Comparison of ENCODE assay signal across 12 mouse cellular contexts in genomic region chr10:63313726-63314125, GRCm38 (mm10).
"Had no signal": no experiment of that assay in that cellular context is flagged by ENCODE, and none has a peak within 500 bp of the region (broad histone marks: within the 10 kb centered on the region; RNA-seq: fewer than 3 reads in every experiment).

No protein-coding gene starts in this region.

- H3K9me3 ChIP-seq: limb, embryonic 13.5 days; midbrain, embryonic 12.5 days; neural tube, embryonic 15.5 days had no signal

- DNase-seq: left cerebral cortex, postnatal 4 days; lung, adult 18-20 months; right cerebral cortex, adult 18-20 months; right cerebral cortex, postnatal 25 days; thymus, postnatal 4 days had no signal

- H3K4me2 ChIP-seq: limb, embryonic 13.5 days; midbrain, embryonic 12.5 days; neural tube, embryonic 15.5 days had no signal

- H3K27me3 ChIP-seq: limb, embryonic 13.5 days; midbrain, embryonic 12.5 days; neural tube, embryonic 15.5 days had no signal

- ATAC-seq: hindbrain, embryonic 16.5 days; inflammation-experienced regulatory T-cells, adult 6 months had no signal

- H3K4me1 ChIP-seq: limb, embryonic 13.5 days; midbrain, embryonic 12.5 days; neural tube, embryonic 15.5 days had no signal

- H3K9ac ChIP-seq: limb, embryonic 13.5 days; liver, embryonic 14.5 days; midbrain, embryonic 12.5 days; neural tube, embryonic 15.5 days had no signal

- H3K27ac ChIP-seq: limb, embryonic 13.5 days; liver, embryonic 14.5 days; midbrain, embryonic 12.5 days; neural tube, embryonic 15.5 days had no signal

- H3K4me3 ChIP-seq: limb, embryonic 13.5 days; midbrain, embryonic 12.5 days; myocyte; neural tube, embryonic 15.5 days had no signal
